Mouse (Mus musculus): ENCODE measurements around the gene Psd. TPM values are rescaled to one million over a fixed set of nuclear protein-coding genes. Genes with fewer than 3 reads are reported as not detected.

Psd gene
- total RNA-seq (2021) (under 1 TPM; 0.60 to 0.80 TPM), polyA plus RNA-seq (2012; rRNA removed) (1.4 and 1.6 TPM in 2 replicates)
- long read RNA-seq, partial matches to known transcripts = 0 of 1 reads
- long read RNA-seq, other reads (novel, unspliced or antisense) = 1 of 1 reads

DNA sequence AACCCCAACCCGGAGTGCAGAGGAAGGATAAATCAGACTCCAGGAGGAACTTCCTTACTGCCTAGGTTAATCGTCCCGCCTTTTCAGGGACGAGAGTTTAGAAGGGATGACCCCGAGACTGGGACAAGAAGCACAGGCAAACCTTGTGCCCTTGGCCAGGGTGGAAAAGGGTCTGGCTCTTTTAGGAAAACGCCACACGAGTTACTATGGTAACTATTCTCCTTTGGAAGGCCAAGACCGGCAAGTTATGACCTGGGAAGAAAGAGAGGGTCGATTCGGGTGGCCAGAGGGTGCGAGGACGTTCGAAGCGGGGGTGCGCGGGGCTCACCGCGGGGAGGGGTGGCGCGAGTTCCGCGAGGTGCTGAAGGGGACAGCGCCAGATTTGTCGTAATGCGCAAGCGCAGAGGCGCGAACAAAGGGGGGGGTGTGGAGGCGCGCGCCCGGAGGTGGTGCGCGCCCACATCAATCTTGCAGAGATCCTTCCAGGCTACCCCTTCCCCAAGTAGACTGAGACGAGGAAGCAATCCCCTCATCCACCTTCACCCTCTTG lies at the start of gene Psd:
Psd (minus strand) TSS at position 401 of the 550 bp plus-strand sequence.
- 1% methylated on average over 35 of the region's 35 CpGs for WGBS
- H3K79me2 ChIP-seq (replicated peaks; ENCODE audit: control insufficient read depth, insufficient read depth, low read length) = no peaks in the 10 kb centered on the region
- H3K4me3 ChIP-seq = peak within 1 kb of the TSS; percentile 69
- H3K9ac ChIP-seq (ENCODE audit: low read depth, low read length) = no peak within 1 kb of the TSS
- H3K27ac ChIP-seq = peak within 1 kb of the TSS; percentile 93
- no peaks in the 10 kb centered on the region for H3K27me3 ChIP-seq (ENCODE audit: control insufficient read depth, insufficient read depth, low read length)
- peak; percentile 53 to 74 for DNase-seq
- intact Hi-C loops (cut with DNase I) = no loop called here
- no peak for TF ChIP-seq EP300 (IDR thresholded peaks at IDR 0.05; ENCODE audit: insufficient read depth, low read depth, low read length)
- TF ChIP-seq CTCF (IDR thresholded peaks at IDR 0.05) = no peak
- TF ChIP-seq POLR2A (IDR thresholded peaks at IDR 0.05; ENCODE audit: insufficient read depth, low read depth, low read length) = no peak
- peaks cover 7% of the 10 kb centered on the region for H3K4me1 ChIP-seq (ENCODE audit: control insufficient read depth, insufficient read depth, low read length)
- no peaks in the 10 kb centered on the region for H3K36me3 ChIP-seq (ENCODE audit: control insufficient read depth, insufficient read depth, low read length)

DNA sequence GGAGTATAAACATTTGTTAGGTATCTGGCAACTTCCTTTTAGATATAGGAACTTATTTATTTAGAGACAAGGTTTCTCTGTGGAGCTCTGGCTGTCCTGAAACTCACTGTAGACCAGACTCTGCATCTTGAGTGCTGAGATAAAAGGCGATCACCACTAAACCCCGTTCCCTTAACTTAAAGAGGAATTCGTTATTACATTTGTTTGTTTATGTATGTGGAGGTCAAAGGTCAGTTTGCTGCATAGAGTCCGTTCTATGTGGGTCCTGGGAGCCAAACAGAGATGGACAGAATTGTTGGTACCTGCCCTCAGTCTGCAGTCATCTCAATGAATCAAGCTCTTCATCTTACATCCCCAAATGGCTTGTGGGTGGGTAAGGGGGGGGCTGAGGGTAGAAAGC lies 48.9 kb upstream of the Psd start:
- Histone ChIP-seq H3K79me2 (replicated peaks; ENCODE audit: control insufficient read depth, insufficient read depth, low read length) (no peaks in the 10 kb centered on the region), H3K27ac (no peak overlapping the region), H3K4me3 (no peak overlapping the region), H3K36me3 (ENCODE audit: control insufficient read depth, insufficient read depth, low read length) (no peaks in the 10 kb centered on the region), H3K27me3 (ENCODE audit: control insufficient read depth, insufficient read depth, low read length) (no peaks in the 10 kb centered on the region), H3K9ac (ENCODE audit: low read depth, low read length) (no peak overlapping the region), H3K4me1 (ENCODE audit: control insufficient read depth, insufficient read depth, low read length) (no peaks in the 10 kb centered on the region)
- 60% methylated on average over 4 of the region's 4 CpGs for WGBS
- DNase-seq = no peak
- intact Hi-C loops (cut with DNase I) = no loop called here
- no peak for TF ChIP-seq EP300 (IDR thresholded peaks at IDR 0.05; ENCODE audit: insufficient read depth, low read depth, low read length)
- TF ChIP-seq CTCF (IDR thresholded peaks at IDR 0.05) = no peak
- TF ChIP-seq POLR2A (IDR thresholded peaks at IDR 0.05; ENCODE audit: insufficient read depth, low read depth, low read length) = no peak

DNA sequence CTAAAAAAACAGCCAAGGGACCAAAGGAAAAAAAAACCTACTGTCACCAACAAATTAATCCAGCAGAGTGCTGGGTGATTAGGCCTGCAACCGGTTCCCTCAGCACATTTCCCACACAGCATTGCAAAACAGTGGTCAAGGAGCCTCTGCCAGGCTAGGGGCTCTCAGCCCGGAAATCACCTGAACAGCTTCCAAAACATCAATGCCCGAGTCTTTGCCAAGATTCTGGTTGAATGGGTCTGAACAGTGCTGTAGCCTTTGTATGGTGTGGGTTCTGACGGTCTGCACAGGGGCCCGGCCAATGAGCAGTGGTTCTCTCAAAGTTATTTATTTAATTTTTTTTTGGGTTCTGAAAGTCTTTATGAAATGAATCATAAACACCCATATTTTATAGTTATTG lies 48.5 kb upstream of the Psd start:
- WGBS = 27% methylated on average over 5 of the region's 5 CpGs
- H3K79me2 ChIP-seq (replicated peaks; ENCODE audit: control insufficient read depth, insufficient read depth, low read length) = no peaks in the 10 kb centered on the region
- H3K27ac ChIP-seq = no peak overlapping the region
- intact Hi-C loops (cut with DNase I) = no loop called here
- H3K4me1 ChIP-seq (ENCODE audit: control insufficient read depth, insufficient read depth, low read length) = no peaks in the 10 kb centered on the region
- H3K4me3 ChIP-seq = no peak overlapping the region
- DNase-seq = no peak
- no peak overlapping the region for H3K9ac ChIP-seq (ENCODE audit: low read depth, low read length)
- no peaks in the 10 kb centered on the region for H3K36me3 ChIP-seq (ENCODE audit: control insufficient read depth, insufficient read depth, low read length)
- H3K27me3 ChIP-seq (ENCODE audit: control insufficient read depth, insufficient read depth, low read length) = no peaks in the 10 kb centered on the region
- TF ChIP-seq POLR2A (IDR thresholded peaks at IDR 0.05; ENCODE audit: insufficient read depth, low read depth, low read length) (no peak), CTCF (IDR thresholded peaks at IDR 0.05) (no peak), EP300 (IDR thresholded peaks at IDR 0.05; ENCODE audit: insufficient read depth, low read depth, low read length) (no peak)

DNA sequence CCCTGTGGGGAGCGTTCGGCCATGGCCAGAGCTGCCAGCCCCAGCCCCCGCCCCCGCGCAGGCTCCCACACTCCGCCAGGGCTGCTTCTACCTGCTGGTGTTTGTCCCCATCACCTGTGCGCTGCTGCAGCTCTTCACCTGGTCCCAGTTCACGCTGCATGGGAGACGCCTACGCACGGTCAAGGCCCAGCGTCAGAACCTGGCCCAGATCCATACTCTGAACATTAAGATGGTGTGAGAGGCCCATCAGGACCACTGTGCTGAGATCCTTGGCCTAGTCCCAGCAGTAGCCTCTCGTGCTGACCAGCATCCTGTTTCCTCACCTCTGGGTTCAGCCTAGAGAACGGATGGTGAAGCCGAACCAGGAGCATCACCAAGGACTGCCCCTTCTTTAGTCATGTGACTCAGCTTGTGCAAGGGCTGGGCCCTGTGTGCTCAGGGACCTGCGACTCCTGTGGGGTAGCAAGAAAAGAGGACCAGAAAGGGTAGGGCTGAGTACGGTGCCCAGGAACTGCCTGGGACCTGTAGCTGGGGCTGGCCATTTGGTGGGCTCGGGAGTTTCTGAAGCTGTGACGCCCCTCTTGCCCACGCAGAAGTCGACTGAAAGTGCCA lies 47.6 kb upstream of the Psd start:
- intact Hi-C loops (cut with DNase I) = no loop called here
- H3K4me1 ChIP-seq (ENCODE audit: control insufficient read depth, insufficient read depth, low read length) = no peaks in the 10 kb centered on the region
- H3K79me2 ChIP-seq (replicated peaks; ENCODE audit: control insufficient read depth, insufficient read depth, low read length) = no peaks in the 10 kb centered on the region
- H3K4me3 ChIP-seq = no peak overlapping the region
- WGBS = 58% methylated on average over 21 of the region's 21 CpGs
- no peak for DNase-seq
- no peak overlapping the region for H3K9ac ChIP-seq (ENCODE audit: low read depth, low read length)
- H3K27me3 ChIP-seq (ENCODE audit: control insufficient read depth, insufficient read depth, low read length) = no peaks in the 10 kb centered on the region
- TF ChIP-seq POLR2A (IDR thresholded peaks at IDR 0.05; ENCODE audit: insufficient read depth, low read depth, low read length) (no peak), CTCF (IDR thresholded peaks at IDR 0.05) (no peak), EP300 (IDR thresholded peaks at IDR 0.05; ENCODE audit: insufficient read depth, low read depth, low read length) (no peak)
- no peak overlapping the region for H3K27ac ChIP-seq
- H3K36me3 ChIP-seq (ENCODE audit: control insufficient read depth, insufficient read depth, low read length) = no peaks in the 10 kb centered on the region

DNA sequence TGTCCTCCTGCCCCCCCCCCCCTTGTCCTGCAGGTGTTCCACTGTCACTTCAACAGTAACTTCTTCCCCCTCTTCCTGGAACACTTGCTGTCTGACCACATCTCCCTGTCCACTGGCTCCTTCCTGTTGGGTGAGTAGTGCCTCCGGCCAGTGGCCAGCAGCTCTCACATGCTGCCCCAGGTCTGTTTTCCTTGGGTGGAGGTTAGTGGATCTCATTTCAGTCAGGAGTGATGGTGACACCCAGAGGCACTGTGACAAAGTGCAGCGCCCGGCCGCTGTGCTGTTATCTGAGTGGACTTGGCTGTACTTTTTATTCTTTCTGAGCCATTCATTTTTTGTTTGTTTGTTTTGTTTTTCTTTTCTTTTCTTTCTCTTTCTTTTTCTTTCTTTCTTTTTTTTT lies 42.2 kb upstream of the Psd start:
- TF ChIP-seq EP300 (IDR thresholded peaks at IDR 0.05; ENCODE audit: insufficient read depth, low read depth, low read length) (peak; percentile 64; the same call in 1 of the 2 replicates), CTCF (IDR thresholded peaks at IDR 0.05) (peak; percentile 88), POLR2A (IDR thresholded peaks at IDR 0.05; ENCODE audit: insufficient read depth, low read depth, low read length) (no peak)
- Histone ChIP-seq H3K79me2 (replicated peaks; ENCODE audit: control insufficient read depth, insufficient read depth, low read length) (no peaks in the 10 kb centered on the region), H3K4me1 (ENCODE audit: control insufficient read depth, insufficient read depth, low read length) (peaks cover 2% of the 10 kb centered on the region; the same call in 1 of the 2 replicates), H3K36me3 (ENCODE audit: control insufficient read depth, insufficient read depth, low read length) (no peaks in the 10 kb centered on the region), H3K4me3 (no peak overlapping the region), H3K9ac (ENCODE audit: low read depth, low read length) (no peak overlapping the region), H3K27ac (no peak overlapping the region), H3K27me3 (ENCODE audit: control insufficient read depth, insufficient read depth, low read length) (no peaks in the 10 kb centered on the region)
- 5% methylated on average over 4 of the region's 4 CpGs for WGBS
- DNase-seq = peak; percentile 72 to 74
- intact Hi-C loops (cut with DNase I) = loop anchor here (1.0 to 2.0 kb wide), 2 partner anchors 31 to 64 kb away; partner anchors contain the start of genes Cuedc2 and Nfkb2

Measured in heart, adult 2 months (tissue).